Mouse (Mus musculus): ENCODE results near the gene Ntmt1.

Gene Ntmt1

GRCm38 (mm10) chr2:30807648-30808295 lies at the start of gene Ntmt1:
Ntmt1 (plus strand) TSS chr2:30807826.
- DNase-seq (ENCODE audit: extremely low spot score, low read depth, low spot score), result peak; percentile 94

GRCm38 (mm10) chr2:30758341-30759087 lies 49.1 kb upstream of the Ntmt1 start:
- peak; percentile 85 for DNase-seq (ENCODE audit: extremely low spot score, low read depth, low spot score)

- no peak for DNase-seq (ENCODE audit: extremely low spot score, low read depth, low spot score)
Observed at GRCm38 (mm10) chr2:30759088-30759374, 48.6 kb upstream of the Ntmt1 start.

GRCm38 (mm10) chr2:30759442-30759841 lies 48.2 kb upstream of the Ntmt1 start:
- no peak for DNase-seq (ENCODE audit: extremely low spot score, low read depth, low spot score)

GRCm38 (mm10) chr2:30759858-30760547 lies 47.6 kb upstream of the Ntmt1 start:
- DNase-seq (ENCODE audit: extremely low spot score, low read depth, low spot score), result no peak

GRCm38 (mm10) chr2:30760706-30761105 lies 46.9 kb upstream of the Ntmt1 start:
- DNase-seq (ENCODE audit: extremely low spot score, low read depth, low spot score), result no peak

GRCm38 (mm10) chr2:30766446-30766845 lies 41.2 kb upstream of the Ntmt1 start:
- no peak for DNase-seq (ENCODE audit: extremely low spot score, low read depth, low spot score)

GRCm38 (mm10) chr2:30767626-30768240 lies 39.9 kb upstream of the Ntmt1 start:
- no peak for DNase-seq (ENCODE audit: extremely low spot score, low read depth, low spot score)

- DNase-seq (ENCODE audit: extremely low spot score, low read depth, low spot score), result no peak
Observed at GRCm38 (mm10) chr2:30768529-30768928, 39.1 kb upstream of the Ntmt1 start.

GRCm38 (mm10) chr2:30769187-30769586 lies 38.4 kb upstream of the Ntmt1 start:
- no peak for DNase-seq (ENCODE audit: extremely low spot score, low read depth, low spot score)

GRCm38 (mm10) chr2:30771368-30771805 lies 36.2 kb upstream of the Ntmt1 start:
- no peak for DNase-seq (ENCODE audit: extremely low spot score, low read depth, low spot score)

GRCm38 (mm10) chr2:30771806-30772460 lies 35.7 kb upstream of the Ntmt1 start:
- DNase-seq (ENCODE audit: extremely low spot score, low read depth, low spot score), result no peak

GRCm38 (mm10) chr2:30772581-30773312 lies 34.9 kb upstream of the Ntmt1 start:
- no peak for DNase-seq (ENCODE audit: extremely low spot score, low read depth, low spot score)

GRCm38 (mm10) chr2:30773313-30774005 lies 34.2 kb upstream of the Ntmt1 start:
- DNase-seq (ENCODE audit: extremely low spot score, low read depth, low spot score), result no peak

- no peak for DNase-seq (ENCODE audit: extremely low spot score, low read depth, low spot score)
Observed at GRCm38 (mm10) chr2:30775955-30776354, 31.7 kb upstream of the Ntmt1 start.

- DNase-seq (ENCODE audit: extremely low spot score, low read depth, low spot score), result no peak
Observed at GRCm38 (mm10) chr2:30777266-30777665, 30.4 kb upstream of the Ntmt1 start.

GRCm38 (mm10) chr2:30778235-30778634 lies 29.4 kb upstream of the Ntmt1 start:
- DNase-seq (ENCODE audit: extremely low spot score, low read depth, low spot score), result no peak

- DNase-seq (ENCODE audit: extremely low spot score, low read depth, low spot score), result no peak
Observed at GRCm38 (mm10) chr2:30779241-30779640, 28.4 kb upstream of the Ntmt1 start.

GRCm38 (mm10) chr2:30782312-30783290 lies 25.0 kb upstream of the Ntmt1 start:
- no peak for DNase-seq (ENCODE audit: extremely low spot score, low read depth, low spot score)
